Mouse (Mus musculus): ENCODE results near the gene Gm29776.

DNA sequence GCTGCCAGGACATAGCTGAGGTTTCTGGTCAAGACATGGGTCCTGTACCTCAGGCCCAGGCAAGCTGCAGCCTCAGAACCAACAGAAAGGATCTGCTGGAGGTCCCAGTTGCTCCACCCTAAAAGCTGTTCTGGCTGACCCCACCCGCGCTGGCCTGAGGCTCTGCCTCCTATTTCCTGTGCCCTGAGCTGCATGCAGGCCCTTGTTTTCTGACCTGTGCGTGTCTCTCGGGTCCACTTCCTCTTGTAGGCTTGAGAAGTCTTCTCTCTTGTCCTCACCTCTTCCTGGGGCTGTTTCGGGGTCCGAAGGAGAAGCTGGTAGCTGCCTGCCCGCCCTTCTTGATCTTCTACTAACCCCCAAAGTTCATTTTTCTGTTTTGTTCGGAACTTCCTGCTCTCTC lies 14.2 kb upstream of the Gm29776 start:
- TF ChIP-seq POLR2A (IDR thresholded peaks at IDR 0.05; ENCODE audit: insufficient read depth, low read depth, low read length) (no peak), CTCF (IDR thresholded peaks at IDR 0.05) (no peak), EP300 (IDR thresholded peaks at IDR 0.05; ENCODE audit: insufficient read depth, low read depth, low read length) (no peak)
